Mouse (Mus musculus) neural tube, embryonic 10.5 days (tissue): ENCODE data around the gene Ppp1r21.
A peak's percentile ranks its signal among the peaks of the same experiment; 100 is the strongest.

Experiments
- DNase-seq: peaks from one replicate; pipeline ENCODE4 v3.0.0-alpha.2; 2017; ENCODE audit warnings: low spot score; ENCODE audit errors: extremely low spot score

Gene Ppp1r21

DNA sequence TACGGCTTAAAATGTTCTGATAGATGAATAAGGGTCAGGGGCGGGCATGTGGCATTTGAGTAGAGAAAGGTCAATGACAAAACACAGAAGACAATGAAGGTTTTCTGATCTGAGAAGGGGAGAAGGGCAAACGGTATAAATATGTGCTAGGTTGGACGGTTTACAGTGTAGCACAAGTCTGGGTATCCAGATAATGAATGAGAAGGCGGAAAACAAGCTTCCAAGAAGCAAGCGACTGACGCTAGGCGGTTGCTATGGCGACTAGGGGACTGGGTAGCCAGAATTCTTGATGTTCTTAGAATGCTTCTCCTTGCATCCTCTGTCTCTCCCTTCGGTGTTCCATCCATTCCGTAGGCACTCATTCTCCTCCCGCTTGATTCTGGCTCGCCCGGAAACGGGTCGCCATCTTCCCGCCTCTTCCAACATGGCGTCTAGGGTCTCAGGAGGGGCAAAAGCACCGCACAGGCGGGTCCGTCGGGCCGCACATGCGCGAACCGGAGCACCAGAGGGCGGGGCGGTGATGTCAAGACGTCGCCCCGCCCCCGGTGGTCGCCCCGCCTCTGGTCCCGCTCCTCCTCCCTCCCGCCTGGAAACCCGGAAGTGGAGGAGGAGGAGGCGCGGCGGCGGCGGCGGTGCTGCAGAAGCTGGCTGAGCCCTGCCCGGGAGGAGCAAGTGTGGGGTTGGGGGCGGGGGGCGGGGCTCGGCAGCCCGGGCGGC, at the start of gene Ppp1r21:
TSS of gene Ppp1r21 (plus strand) at position 600 of the 717 bp plus-strand sequence.
- peak; percentile 98 for DNase-seq

DNA sequence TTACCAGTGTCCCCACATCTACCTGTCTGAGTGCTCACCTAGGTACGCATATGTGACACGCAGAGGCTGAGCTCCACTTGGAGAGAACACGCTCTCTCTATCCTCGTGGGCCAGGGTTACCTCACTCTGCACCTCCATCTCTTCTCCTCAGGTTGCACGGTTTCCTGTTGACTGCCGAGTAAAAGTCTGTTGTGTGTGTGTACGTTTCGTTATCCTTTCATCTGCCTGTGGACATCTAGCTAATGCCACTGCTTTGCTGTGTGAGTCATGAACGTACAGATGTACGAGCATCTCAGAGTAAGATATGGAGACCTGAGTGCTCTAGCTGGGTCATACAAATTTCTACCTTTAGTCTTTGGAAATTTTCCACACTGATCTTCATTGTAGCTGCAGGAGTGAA, 49.5 kb upstream of the Ppp1r21 start:
- no peak for DNase-seq

DNA sequence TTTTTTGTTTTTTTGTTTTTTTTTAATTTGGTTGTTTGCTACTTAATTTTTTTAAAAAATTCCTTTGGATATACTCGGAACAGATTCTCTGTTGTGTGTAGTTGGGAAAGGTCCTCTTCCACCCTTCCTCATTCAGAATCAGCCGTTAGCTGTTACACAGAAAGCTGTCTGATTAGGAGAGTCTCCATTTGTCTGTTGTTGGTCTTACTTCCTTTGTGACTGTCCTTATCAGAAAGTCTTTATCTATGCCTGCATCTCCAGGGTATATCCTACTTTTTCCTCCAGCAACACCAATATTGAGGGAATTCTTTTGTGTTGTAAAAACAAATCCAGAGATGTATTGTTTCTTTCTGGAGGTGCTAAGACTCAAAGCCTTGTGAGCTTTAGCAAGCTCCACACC, 48.9 kb upstream of the Ppp1r21 start:
- no peak for DNase-seq

DNA sequence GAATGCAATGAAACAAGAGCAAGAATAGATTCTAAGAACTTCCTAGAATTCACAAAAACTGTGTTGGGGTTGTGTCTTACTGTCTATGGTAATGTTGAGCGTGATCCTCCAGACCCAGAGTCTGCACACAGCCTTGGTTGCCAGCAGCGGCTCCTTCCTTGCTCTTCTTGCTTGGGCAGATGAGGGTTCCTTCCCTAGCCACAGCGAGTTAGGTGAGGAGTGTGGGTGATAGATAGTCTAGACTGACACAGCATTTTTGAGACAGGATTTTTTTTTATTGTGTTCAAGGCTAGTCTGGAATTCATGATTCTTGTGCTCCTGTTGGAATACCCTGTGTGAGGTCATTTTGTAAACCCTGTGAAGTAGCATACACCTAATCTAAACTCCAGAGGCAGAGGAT, 48.3 kb upstream of the Ppp1r21 start:
- DNase-seq: peak; percentile 4

DNA sequence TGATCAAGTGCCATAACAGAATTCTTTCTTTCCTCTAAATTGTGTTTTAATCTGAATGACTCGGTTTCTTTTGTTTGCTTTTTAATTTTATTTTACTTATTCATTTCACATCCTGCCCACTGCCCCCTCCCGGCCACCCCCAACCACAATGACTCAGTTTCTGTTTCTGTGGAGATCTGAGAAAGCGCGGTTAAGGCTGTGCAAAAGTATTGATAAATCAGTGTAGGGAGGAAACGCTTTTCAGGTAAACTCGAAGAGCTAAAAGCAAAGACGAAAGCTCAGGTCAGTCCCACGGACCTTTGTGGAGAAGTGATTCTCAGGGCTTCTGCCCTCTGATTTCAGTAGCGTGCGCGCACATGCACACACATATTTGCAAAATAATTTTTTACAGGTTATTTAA, 45.4 kb upstream of the Ppp1r21 start:
- DNase-seq: peak; percentile 1

DNA sequence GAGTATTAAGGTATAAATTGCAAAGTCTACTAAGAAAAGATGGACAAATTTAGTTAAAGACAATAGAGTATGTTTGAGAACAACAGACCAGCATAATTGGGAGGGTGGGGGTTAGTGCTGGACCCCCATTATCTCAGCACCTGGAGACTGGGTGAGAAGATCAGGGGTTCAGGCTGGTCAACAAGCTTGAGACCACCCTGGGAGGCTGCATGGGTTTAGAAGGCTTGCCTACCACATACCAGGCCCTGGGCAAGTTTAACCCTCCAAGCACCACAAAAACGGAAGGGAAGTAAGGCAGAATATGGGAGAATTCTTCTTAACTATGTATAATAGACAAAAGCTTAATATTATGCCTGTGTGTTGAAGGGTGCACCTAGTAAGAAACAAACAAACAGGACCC, 45.0 kb upstream of the Ppp1r21 start:
- peak; percentile 1 for DNase-seq

DNA sequence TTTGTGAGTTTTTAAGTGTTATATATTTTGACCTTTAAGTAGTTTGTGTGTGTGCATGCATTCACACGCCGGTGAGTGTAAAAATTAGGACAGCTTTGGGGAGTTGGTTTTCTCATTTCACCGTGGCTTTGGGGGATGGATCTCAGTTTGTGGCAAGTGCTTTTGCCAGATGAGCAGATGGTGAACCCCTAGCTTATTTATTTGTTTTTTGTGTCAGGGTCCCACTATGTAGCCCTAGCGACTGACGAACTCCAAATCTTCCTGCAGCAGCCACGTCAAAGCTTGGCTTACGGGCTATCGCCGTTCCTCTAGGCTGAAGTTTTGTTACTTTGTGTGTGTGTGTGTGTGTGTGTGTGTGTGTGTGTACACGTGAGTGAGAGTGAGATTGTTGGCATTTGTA, 39.4 kb upstream of the Ppp1r21 start:
- DNase-seq: no peak

DNA sequence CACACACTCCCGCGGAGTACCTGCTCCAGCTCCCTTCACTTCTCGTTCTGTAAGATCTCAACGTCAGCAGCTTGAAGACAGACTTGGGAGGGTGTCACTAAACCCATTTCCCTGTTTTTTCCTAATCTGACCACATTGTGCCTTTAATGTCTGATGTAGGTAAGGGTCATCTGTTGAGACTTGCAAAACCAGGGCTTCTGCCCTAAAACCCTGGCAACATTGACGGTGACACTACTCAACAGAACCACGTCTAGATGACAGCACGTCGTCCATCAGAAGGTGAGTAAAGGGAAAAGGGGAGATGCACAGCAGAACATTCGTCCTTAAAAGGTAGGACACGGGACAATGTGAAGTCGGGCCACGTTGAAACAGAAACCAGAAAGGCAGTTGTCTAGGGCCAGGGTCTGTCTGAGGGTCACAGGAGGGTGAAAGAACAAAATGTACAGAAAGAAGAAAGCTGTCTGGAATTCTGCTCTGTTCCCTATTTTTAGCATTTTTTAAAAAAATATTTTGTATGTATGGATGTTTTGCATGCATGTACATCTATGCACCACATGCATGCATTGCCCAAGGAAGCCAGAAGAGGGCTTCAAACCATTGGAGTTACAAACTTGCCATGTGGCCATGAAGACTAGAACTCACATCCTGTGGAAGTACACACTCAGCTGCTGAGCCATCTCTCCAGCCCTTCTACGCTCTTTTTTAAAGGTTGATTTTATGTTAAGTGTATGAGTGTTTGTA, 38.4 kb upstream of the Ppp1r21 start:
- DNase-seq: no peak

DNA sequence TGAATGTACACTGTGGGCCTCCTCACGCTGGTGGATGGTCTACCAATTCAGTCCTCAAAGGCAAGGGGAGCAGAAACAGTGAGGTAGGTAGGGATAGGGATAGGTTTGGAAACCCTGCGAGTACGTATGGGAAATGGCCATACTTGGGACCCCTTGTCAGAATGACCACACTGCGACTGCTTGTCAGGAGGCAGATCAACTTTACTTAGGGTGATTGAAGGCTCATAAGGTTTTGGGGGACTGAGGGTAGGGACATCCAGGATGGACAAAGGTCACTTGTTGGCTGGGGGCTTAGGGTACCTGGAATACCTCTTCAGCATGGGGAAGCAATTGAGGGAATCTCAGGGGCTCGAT, 37.8 kb upstream of the Ppp1r21 start:
- DNase-seq: no peak

DNA sequence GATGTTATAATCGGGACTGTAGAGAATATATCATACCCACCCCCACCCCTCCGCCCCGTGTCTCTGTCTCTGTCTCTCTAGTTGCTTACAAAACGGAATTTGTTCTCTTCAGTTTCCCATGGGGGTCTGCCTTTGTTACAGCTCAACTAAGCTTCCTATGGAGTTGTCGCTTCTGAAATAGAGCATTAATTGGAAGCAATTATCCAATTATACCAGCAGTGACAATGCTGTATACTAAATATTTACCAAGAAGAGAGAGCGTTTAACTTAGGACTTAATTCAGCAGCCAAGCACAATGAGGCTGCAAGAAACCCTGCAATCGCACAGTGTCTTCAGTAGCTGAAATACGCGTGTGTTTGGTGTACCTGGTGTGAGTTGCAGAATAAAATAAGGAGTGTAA, 36.4 kb upstream of the Ppp1r21 start:
- no peak for DNase-seq

DNA sequence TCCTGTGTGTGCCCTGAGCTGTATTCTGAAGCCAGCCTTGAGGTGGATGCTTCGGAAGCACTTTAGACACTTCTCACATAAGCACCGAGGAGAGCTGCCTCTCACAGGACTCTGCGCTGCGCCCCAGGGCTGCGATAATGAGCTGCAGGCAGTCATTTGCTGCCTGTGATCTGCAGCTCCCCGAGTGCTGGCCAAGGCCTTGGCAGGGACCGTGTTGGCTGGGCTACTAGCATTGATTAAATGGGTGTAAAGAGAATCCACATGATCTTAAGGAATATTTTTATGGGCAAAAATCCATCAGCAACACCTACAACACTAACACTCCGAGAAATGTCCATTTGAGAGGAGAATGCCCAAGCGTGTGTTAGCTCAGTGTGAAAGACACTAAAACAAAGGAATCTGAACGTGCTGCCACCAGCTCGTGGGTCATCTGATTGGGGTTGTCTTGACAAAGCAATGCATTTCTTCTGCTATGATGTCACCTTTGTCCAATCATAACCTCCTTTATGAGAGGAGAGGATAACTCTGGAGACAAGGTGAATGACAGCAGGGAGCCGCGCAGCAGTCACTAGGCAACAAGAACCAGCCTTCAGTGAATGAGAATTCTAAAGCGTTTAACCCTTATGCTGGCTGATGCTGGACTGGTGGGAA, 35.7 kb upstream of the Ppp1r21 start:
- no peak for DNase-seq

DNA sequence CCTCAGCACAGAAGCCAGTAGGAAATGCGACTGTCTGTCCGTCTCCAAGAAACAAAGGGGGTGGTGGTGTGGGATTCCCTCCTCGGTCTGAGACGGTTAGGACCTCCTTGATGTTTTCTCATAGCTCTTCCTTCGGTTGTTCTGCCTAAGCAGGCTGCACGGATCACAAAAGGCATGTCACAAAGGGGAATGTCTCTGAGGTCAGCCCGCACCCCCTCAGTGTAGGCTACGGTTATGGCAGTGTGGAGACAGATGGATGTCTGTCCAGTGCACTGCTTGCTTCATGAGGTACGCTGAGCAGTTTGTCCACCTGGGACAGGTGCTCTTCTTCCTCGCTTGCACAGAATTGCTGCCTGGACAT, 35.2 kb upstream of the Ppp1r21 start:
- DNase-seq: no peak

DNA sequence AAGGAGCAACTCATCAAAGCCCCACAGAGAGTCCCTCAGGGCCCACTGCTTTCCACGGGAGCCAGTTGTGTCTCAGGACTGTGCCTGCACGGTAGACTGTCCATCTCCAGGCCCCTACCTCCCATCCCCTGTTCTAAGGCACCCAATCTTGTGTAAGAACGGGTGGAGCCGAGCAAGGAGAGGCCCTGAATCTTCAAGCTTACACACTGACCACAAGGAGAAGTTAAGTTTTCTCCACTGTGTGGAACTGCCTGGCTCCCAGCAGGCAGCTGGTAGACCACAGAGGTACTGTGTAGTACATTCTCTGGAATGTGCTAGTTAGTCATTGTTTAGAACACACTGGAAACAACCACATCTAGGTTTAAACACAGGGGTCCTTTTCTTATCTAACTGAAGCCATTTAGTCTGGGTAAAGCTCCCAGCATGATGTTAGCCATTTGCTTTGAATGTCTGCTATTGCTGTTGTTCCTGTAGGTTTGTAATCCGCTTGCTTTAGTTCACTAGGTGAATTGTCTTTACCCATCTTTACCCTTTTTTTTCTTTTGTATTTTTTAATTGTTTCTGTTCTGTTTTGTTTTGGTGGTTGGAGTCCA, 31.7 kb upstream of the Ppp1r21 start:
- no peak for DNase-seq

DNA sequence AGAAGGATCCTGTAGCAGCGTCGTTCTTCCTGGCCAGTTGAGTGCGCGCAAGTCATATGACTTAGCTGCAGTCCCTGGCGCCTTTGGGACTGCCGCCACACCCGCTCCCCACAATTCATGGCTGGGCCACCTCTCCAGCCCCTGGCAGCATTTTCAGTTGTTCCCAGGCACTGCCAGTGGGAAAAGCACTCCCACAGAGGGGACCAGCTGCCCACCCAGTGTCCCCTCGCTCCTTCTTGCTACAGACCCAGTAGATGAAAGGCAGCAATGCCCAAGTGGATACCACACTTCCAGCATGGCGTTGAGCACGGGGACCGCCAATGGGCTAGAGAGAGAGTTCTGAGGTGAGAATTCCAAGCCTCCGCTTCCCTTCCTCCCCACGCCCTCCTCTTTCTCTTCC, 25.9 kb upstream of the Ppp1r21 start:
- DNase-seq: no peak

DNA sequence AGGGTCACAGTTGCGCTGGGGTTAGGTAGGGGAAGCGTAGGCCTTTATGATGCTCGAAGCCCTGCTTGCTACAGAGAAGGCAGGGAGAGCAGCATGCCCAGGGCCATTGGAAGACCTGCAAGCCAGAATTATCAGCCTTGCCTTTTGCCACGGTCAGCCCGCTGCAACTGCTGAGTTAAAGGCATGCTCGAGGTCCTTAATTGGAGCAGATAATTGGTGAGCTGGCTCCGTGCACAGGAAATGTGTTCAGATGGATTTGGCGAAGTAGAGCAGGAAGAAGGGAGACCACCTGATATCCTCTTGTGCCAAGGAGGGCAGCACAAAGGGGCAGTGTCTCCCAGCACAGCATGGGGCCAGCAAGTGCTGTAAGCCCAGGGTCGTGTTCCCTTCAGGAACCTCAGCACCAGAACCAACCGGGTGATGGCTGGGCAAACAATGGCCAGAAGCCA, 24.6 kb upstream of the Ppp1r21 start:
- no peak for DNase-seq

DNA sequence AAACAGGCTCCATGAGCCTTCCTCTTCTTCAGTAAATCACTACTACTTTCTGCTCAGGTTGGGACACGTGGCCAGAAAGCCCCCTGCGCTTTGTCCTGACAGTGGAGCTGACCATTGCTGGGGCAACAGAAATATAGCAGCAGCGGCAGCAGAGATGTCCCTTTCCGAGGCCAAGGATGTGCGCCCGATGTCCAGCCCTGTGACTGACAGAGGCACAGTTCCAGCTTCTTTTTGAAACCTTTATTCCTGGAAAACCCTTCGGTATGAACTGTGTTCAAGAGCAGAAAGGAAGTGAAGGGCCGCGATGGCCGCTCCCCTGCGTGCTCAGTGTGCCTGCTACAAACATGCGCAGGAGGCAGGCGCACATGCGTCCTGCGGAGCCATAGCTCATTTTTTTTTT, 24.0 kb upstream of the Ppp1r21 start:
- no peak for DNase-seq

DNA sequence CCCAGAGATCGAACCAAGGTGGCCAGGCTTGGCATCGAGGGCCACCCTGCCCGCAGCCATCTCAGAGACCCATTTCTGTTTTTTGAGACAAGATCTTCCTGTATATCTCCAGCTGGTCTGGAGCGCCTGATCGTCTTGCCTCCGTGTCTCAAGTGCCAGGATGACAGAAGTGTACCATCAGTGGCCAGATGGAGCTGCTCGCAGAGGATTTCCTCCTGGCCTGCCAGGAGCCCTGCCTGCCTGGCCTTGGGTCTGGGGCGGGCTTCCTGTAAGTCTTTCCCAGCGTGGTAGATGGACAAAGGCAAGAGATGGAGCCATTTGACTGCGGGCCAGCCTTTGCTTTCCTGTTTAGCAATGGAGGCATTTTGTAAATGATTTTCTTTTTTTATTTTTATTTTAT, 22.5 kb upstream of the Ppp1r21 start:
- no peak for DNase-seq

DNA sequence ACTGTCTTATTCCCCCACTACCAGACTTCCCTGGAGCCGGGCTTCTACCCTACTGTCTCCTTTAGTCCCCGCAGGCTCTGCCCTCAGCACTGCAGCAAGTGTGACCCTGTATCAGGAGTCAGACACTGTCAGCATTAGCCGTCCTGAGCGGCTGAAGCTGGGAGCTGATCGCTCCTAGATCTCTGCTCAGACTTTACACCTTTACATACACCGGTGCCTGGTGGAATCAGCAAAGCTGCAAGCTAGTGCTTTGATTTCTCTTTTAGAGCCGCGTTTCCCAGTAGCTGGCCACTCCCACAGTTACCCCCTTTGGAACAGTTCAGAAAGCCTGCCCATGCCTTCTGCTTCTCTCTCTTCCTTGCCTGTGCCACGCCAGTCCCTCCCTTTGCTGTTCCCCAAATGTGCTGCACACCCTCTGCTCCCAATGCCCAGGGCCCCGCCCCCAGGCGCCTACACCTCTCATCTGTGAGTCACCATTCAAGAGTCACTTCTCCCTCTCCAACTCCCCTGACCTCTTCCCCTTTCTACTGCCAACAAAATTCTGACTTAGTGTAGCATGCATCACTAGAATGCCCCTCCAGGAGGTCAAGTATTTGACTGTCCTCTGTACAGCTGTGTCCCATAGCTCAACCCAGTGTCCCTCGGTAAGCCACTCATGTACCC, 20.9 kb upstream of the Ppp1r21 start:
- no peak for DNase-seq

DNA sequence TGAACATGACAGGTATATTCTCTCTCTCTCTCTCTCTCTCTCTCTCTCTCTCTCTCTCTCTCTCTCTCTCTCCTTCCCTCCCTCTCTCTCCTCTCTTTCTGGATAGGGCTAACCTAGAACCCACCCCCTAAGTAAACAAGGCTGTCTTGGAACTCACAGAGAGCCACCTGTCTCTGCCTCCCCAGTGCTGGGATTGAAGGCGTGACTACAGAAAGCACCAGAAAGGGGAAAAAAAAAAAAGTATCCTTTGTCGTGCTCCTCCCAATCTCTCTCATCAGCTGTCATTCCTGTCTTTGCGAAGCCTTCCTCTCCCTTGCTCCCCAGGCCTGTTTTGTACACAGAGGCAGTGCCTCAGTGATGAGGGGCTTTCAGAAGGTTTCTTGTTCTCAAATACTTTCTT, 19.9 kb upstream of the Ppp1r21 start:
- no peak for DNase-seq

DNA sequence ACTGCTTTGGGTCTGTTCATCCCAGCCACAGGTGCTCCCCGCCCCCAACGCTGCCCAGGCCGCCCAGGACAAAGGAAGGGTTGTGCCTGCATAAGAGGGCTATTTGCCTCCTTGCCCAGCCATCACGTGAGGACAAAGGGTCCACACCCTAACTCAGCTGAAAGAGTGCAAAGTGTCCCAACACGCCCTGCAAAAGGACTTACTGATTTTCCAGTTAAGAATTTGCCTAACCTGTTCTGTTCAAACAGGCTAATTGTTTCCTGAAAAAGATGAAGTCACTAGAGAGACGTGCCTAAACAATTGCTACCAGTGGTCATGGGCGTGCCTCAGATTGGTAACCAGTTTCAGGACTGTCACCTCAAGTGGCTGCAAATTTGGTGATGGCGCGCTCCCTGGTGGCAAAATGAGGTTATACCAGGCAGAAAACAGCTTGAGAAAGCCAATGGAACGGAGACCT, 18.8 kb upstream of the Ppp1r21 start:
- DNase-seq: peak; percentile 85

DNA sequence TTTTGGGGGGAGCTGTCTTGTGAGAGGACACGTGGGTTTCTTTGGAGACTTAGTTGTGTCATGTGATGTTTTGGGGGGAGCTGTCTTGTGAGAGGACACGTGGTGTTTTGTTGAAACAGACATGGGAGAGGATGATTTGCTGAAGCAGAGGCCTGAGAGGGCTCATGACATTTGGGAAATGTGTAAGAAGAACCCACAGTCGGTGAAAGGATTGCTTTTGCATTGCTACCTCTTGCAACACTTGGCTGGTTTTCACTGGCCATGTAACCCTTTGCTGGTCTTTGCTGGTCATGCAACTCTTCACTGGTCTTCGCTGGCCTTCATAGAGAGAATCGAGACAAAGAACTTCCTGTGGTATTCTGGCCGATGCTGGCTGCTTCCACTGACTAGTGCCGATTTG, 13.4 kb upstream of the Ppp1r21 start:
- no peak for DNase-seq

DNA sequence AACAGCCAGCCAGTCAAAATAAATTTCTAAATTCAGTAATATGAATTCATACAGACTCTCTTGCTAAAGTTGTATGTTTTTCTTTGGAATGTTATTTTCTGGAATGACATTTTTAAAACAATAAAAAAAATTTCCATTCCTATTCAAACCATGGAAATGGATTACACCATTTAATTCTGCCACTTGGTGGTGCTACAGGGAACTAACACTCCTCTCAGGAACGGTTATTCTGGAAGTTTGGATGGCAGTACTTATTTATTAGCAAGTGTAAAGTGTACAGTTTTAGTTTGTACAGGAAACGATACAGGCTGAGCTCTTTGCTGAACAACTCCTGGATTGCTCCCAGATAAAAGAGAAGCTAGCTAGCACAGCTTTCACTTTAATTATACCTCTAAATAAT, 2.1 kb upstream of the Ppp1r21 start:
- no peak for DNase-seq
